Mouse (Mus musculus) frontal cortex, adult 2 months (tissue): ENCODE measurements around the gene Ascl5. TPM values are rescaled to one million over a fixed set of nuclear protein-coding genes. Genes with fewer than 3 reads are reported as not detected.

Experiments used
- DNase-seq, 2 experiments: peaks; one replicate each; pipeline ENCODE4 v3.0.0; 2022; ENCODE audit warnings: low spot score in 1 of 2; ENCODE audit errors: extremely low spot score in 1 of 2
- polyA plus RNA-seq: library from polyadenylated mRNA; depleted of rRNA; stranded (reverse); fragments of >200 nt; gene quantifications from 2 replicates; pipeline ENCODE4 v1.2.3, GENCODE M21; 2012; rRNA removed

Ascl5 gene
- polyA plus RNA-seq, result 1.0 and 1.2 TPM in 2 replicates

GRCm38 (mm10) chr1:136050312-136051012, at the start of gene Ascl5:
Gene Ascl5, plus strand, starts transcription at chr1:136050804.
- DNase-seq, result peak in 1 of 2 experiments; percentile 48

DNA sequence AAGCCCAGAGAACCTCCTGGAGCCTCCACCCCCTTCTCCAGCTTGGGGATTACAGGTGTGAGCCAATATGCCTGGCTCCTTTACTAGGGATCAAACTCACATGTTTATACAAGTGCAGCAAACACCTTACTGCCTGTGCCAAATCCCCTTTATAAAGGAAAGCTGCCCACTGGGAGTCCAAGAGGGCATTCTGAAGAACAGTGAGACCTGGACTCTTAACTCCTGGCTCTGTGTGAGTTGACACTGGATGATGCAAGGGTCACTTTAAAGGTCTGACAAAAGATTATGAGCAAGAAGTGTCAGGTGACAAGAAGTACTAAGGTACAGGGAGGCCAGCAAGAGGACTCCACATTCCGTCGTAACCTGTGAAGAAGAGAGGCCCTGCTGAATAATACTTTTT, 49.2 kb upstream of the Ascl5 start:
- DNase-seq, result no peak

DNA sequence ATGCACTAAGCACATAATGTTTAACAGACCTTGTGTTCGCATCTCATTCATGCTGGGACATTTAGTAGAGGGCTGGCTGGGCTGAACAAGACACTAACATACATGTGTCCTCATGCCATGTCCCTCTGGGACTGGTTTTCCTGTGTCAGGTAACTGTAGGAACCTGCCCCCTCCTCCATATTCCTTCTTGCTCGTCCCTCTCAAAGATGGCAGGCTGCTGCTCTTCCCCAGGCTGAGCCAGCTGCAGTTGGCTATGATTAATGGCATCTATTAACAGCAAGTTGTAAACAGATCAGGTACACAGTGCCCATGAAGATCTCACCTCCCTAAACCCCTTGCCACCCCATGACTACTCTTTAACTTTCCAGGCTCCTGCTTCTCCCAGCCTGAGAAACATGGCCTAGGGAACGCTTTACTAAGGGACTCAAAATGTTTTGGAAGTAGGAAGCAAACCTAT, 44.3 kb upstream of the Ascl5 start, which contains the start of gene Igfn1:
TSS of gene Igfn1 (minus strand) at position 51 of the 457 bp plus-strand sequence.
- DNase-seq, result no peak

- peak; percentile 20 to 61 for DNase-seq
Observed at GRCm38 (mm10) chr1:136007211-136008158, 43.1 kb upstream of the Ascl5 start, which contains the start of gene Tmem9. Gene Tmem9, plus strand, starts transcription at chr1:136008150.

DNA sequence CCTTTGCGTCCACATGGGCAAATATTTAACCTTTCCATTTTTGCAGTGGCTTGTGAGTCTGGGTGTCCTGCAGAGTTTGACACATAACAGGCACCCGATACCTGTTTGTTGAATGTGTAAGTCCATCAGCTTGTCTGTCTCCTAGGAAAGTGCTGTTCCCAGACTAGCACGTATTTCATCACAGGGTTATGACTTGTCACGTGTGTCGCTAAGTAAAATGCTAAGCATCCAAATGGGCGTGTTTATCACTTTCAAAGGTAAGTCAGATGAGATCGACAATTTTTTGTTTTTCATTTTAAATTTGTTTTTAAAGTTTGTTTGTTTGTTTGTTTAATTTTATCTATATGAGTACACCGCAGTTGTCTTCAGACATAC, 42.5 kb upstream of the Ascl5 start:
- no peak for DNase-seq

GRCm38 (mm10) chr1:136010247-136010646, 40.4 kb upstream of the Ascl5 start:
- no peak for DNase-seq

DNA sequence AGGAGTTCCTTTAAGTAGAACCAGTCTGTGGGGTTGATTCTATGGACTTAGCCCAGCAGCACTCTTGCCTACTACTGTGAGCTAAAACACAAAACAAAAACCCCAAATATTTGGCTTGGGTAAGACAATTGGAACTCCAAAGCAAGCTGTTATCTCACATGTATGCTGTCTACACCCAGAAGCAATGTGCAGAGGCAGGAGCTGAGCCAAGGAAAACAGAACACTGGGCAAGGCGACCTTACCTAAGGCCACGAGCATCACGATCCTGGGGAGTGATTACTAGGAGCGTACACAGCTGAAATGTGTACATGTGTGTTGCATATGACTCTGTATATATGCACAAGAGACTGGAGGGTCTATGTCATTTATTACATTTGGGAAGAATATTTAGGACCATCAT, 37.1 kb upstream of the Ascl5 start:
- no peak for DNase-seq

- no peak for DNase-seq
Observed at GRCm38 (mm10) chr1:136014796-136015502, 35.7 kb upstream of the Ascl5 start.

GRCm38 (mm10) chr1:136017307-136017706, 33.3 kb upstream of the Ascl5 start:
- DNase-seq, result no peak

- DNase-seq, result peak; percentile 92 to 96
Observed at GRCm38 (mm10) chr1:136017907-136018313, 32.7 kb upstream of the Ascl5 start.

GRCm38 (mm10) chr1:136018390-136019189, 32.0 kb upstream of the Ascl5 start:
- no peak for DNase-seq

- no peak for DNase-seq
Observed at GRCm38 (mm10) chr1:136030201-136030600, 20.4 kb upstream of the Ascl5 start.

- DNase-seq, result no peak
Observed at GRCm38 (mm10) chr1:136031697-136032096, 18.9 kb upstream of the Ascl5 start.

GRCm38 (mm10) chr1:136032961-136033360, 17.6 kb upstream of the Ascl5 start:
- DNase-seq, result no peak

- peak in 1 of 2 experiments; percentile 72 for DNase-seq
Observed at GRCm38 (mm10) chr1:136038746-136039538, 11.7 kb upstream of the Ascl5 start.

DNA sequence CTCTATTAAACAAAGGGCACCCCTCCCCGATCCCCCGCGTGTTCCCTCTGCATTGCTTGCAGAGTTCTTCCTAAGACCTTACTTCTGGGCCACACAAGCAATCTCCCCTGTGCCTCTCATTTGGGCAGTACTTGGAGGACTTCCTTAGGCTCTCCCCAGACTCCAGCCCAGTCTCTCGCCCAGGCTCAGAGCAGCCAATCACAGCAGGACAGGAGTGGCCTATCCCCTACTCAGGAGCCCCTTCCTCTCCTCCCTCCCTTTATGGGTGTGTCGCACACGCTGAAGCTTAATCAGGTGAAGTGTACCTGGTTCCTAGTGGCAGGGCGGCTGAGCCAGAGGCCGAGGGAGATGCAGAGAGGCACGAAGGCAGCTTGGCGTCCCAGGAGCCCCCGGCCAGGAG, 10.2 kb upstream of the Ascl5 start:
- no peak for DNase-seq

DNA sequence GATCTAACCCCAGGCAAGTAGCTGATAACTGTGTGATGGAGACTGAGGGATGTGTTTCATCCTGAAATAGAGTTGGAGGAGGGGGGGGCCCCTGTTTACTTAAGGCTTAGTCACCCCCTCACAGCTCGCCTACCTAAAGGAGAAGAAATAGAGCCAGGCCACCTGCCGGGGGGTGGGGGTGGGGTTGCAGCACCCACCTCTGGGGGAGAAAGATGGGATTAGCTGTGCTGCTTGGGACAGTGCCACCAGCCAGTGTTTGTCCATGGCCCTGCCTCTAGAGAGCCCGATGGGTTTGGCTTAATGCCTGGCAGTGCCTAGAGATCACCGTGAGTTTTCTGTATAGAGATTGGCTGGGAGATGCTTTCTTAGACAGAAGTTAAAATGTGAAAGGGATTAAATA, 9.7 kb upstream of the Ascl5 start:
- DNase-seq, result no peak

DNA sequence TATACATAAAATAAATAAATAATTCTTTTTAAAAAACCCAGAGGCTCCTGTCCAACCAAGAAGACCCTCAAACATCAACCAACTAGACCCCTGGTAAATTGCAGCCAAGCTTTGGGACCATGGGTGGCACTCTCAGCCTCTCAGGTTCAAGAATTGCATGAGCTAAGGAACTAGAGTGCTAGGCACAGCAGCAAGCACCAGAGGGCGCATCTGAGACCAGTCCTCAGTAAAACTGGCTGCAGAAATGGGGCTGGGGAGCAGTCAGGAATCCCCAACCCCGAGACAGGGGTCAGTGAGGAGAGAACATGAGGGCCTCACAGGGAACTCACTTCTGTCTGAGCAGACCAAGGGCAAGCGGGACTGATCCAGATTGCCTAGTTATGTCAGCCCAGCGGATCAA, 4.8 kb upstream of the Ascl5 start:
- peak in 1 of 2 experiments; percentile 79 for DNase-seq

DNA sequence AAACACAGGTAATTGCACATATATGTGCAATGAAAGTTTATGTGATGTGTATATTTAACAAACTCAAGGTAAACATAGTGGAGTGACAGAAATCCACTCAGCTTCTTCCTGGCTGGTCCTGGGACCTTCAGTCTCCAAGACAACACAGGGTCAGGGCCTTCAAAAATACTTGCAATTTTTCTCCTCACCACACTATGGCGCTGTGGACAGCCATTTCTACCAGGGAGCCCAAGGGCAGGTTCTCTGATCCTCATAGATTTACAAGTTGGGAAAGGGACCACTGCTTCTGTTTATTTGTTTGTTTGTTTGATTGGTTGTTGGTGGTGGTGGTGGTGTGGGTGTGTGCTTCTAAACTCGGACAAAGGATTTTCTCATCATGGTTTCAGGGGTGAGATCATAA, 3.2 kb upstream of the Ascl5 start:
- DNase-seq, result peak in 1 of 2 experiments; percentile 58
